Mouse (Mus musculus): ENCODE results near the gene Rev3l. TPM values are rescaled to one million over a fixed set of nuclear protein-coding genes. Genes with fewer than 3 reads are reported as not detected.

The Rev3l gene
- polyA plus RNA-seq, 1 experiment from 2014 or later, result 31.6 TPM

GRCm38 (mm10) chr10:39716936-39717335, 15.0 kb upstream of the Rev3l start:
- Histone ChIP-seq H3K4me2 (ENCODE audit: low read length) (no peak overlapping the region), H3K4me1 (ENCODE audit: control insufficient read depth, insufficient read depth, low read length) (no peaks in the 10 kb centered on the region), H3K27ac (ENCODE audit: low read depth, low read length) (no peak overlapping the region), H3K4me3 (ENCODE audit: low read depth, low read length) (no peak overlapping the region), H3K36me3 (ENCODE audit: control insufficient read depth, insufficient read depth, low read length) (no peaks in the 10 kb centered on the region), H3K9me3 (replicated peaks; ENCODE audit: control insufficient read depth, low read length) (no peaks in the 10 kb centered on the region), H3K9ac (ENCODE audit: low read length) (no peak overlapping the region), H3K27me3 (replicated peaks; ENCODE audit: control insufficient read depth, insufficient read depth, low read length) (no peaks in the 10 kb centered on the region)
- WGBS, result 85% methylated on average over 5 of the region's 5 CpGs
- ATAC-seq (no peak), DNase-seq (ENCODE audit: low spot score) (no peak)

GRCm38 (mm10) chr10:39730976-39731735, 762 bp upstream of the Rev3l start:
- Histone ChIP-seq H3K9me3 (replicated peaks; ENCODE audit: control insufficient read depth, low read length) (no peaks in the 10 kb centered on the region), H3K36me3 (ENCODE audit: control insufficient read depth, insufficient read depth, low read length) (no peaks in the 10 kb centered on the region), H3K9ac (ENCODE audit: low read length) (peak overlapping the region; percentile 96), H3K4me1 (ENCODE audit: control insufficient read depth, insufficient read depth, low read length) (peaks cover 15% of the 10 kb centered on the region; the same call in 1 of the 2 replicates), H3K27ac (ENCODE audit: low read depth, low read length) (peak overlapping the region; percentile 100), H3K27me3 (replicated peaks; ENCODE audit: control insufficient read depth, insufficient read depth, low read length) (no peaks in the 10 kb centered on the region), H3K4me3 (ENCODE audit: low read depth, low read length) (peak overlapping the region; percentile 87), H3K4me2 (ENCODE audit: low read length) (peak overlapping the region; percentile 71)
- ATAC-seq (peak; percentile 89), DNase-seq (ENCODE audit: low spot score) (peak; percentile 95)
- 1% methylated on average over 46 of the region's 66 CpGs for WGBS

GRCm38 (mm10) chr10:39732266-39733100, 565 bp downstream of the Rev3l start:
- ATAC-seq, result peak; percentile 63
- H3K27me3 ChIP-seq (replicated peaks; ENCODE audit: control insufficient read depth, insufficient read depth, low read length), result no peaks in the 10 kb centered on the region
- H3K9ac ChIP-seq (ENCODE audit: low read length), result peak overlapping the region; percentile 96
- H3K4me1 ChIP-seq (ENCODE audit: control insufficient read depth, insufficient read depth, low read length), result peaks cover 15% of the 10 kb centered on the region; the same call in 1 of the 2 replicates
- H3K4me2 ChIP-seq (ENCODE audit: low read length), result peak overlapping the region; percentile 70
- H3K36me3 ChIP-seq (ENCODE audit: control insufficient read depth, insufficient read depth, low read length), result no peaks in the 10 kb centered on the region
- under 1% methylated on average over 75 of the region's 105 CpGs for WGBS
- H3K9me3 ChIP-seq (replicated peaks; ENCODE audit: control insufficient read depth, low read length), result no peaks in the 10 kb centered on the region
- H3K27ac ChIP-seq (ENCODE audit: low read depth, low read length), result peak overlapping the region; percentile 100
- peak overlapping the region; percentile 87 for H3K4me3 ChIP-seq (ENCODE audit: low read depth, low read length)
- peak; percentile 86 for DNase-seq (ENCODE audit: low spot score)

- WGBS, result 0% methylated on average over 9 of the region's 9 CpGs
These were observed 1.1 kb downstream of the Rev3l start for GRCm38 (mm10) chr10:39733101-39733399.

GRCm38 (mm10) chr10:39733421-39733930, 1.6 kb downstream of the Rev3l start:
- Histone ChIP-seq H3K9ac (ENCODE audit: low read length) (peak overlapping the region; percentile 96), H3K4me3 (ENCODE audit: low read depth, low read length) (peak overlapping the region; percentile 87), H3K4me1 (ENCODE audit: control insufficient read depth, insufficient read depth, low read length) (peaks cover 15% of the 10 kb centered on the region; the same call in 1 of the 2 replicates), H3K36me3 (ENCODE audit: control insufficient read depth, insufficient read depth, low read length) (no peaks in the 10 kb centered on the region), H3K27me3 (replicated peaks; ENCODE audit: control insufficient read depth, insufficient read depth, low read length) (no peaks in the 10 kb centered on the region), H3K9me3 (replicated peaks; ENCODE audit: control insufficient read depth, low read length) (no peaks in the 10 kb centered on the region), H3K4me2 (ENCODE audit: low read length) (peak overlapping the region; percentile 70), H3K27ac (ENCODE audit: low read depth, low read length) (peak overlapping the region; percentile 100)
- DNase-seq (ENCODE audit: low spot score) (peak; percentile 42), ATAC-seq (no peak)
- WGBS, result 15% methylated on average over 10 of the region's 10 CpGs

More at GRCm38 (mm10) chr10:39733101-39733399, 1.1 kb downstream of the Rev3l start:
- Histone ChIP-seq H3K36me3 (ENCODE audit: control insufficient read depth, insufficient read depth, low read length) (no peaks in the 10 kb centered on the region), H3K4me2 (ENCODE audit: low read length) (peak overlapping the region; percentile 70), H3K9ac (ENCODE audit: low read length) (peak overlapping the region; percentile 96), H3K27ac (ENCODE audit: low read depth, low read length) (peak overlapping the region; percentile 100), H3K9me3 (replicated peaks; ENCODE audit: control insufficient read depth, low read length) (no peaks in the 10 kb centered on the region), H3K4me1 (ENCODE audit: control insufficient read depth, insufficient read depth, low read length) (peaks cover 15% of the 10 kb centered on the region; the same call in 1 of the 2 replicates), H3K27me3 (replicated peaks; ENCODE audit: control insufficient read depth, insufficient read depth, low read length) (no peaks in the 10 kb centered on the region), H3K4me3 (ENCODE audit: low read depth, low read length) (peak overlapping the region; percentile 87)
- ATAC-seq, result no peak
- peak; percentile 67 for DNase-seq (ENCODE audit: low spot score)

- WGBS, result 69% methylated on average over 4 of the region's 4 CpGs
- H3K27ac ChIP-seq (ENCODE audit: low read depth, low read length), result no peak overlapping the region
- H3K4me1 ChIP-seq (ENCODE audit: control insufficient read depth, insufficient read depth, low read length), result peaks cover 11% of the 10 kb centered on the region; the same call in 1 of the 2 replicates
- H3K36me3 ChIP-seq (ENCODE audit: control insufficient read depth, insufficient read depth, low read length), result no peaks in the 10 kb centered on the region
- no peaks in the 10 kb centered on the region for H3K9me3 ChIP-seq (replicated peaks; ENCODE audit: control insufficient read depth, low read length)
- H3K4me2 ChIP-seq (ENCODE audit: low read length), result no peak overlapping the region
- H3K4me3 ChIP-seq (ENCODE audit: low read depth, low read length), result no peak overlapping the region
- no peak for DNase-seq (ENCODE audit: low spot score)
- no peak overlapping the region for H3K9ac ChIP-seq (ENCODE audit: low read length)
- H3K27me3 ChIP-seq (replicated peaks; ENCODE audit: control insufficient read depth, insufficient read depth, low read length), result no peaks in the 10 kb centered on the region
- no peak for ATAC-seq
These were observed 4.3 kb downstream of the Rev3l start for GRCm38 (mm10) chr10:39736187-39736586.

- Histone ChIP-seq H3K4me2 (ENCODE audit: low read length) (no peak overlapping the region), H3K9ac (ENCODE audit: low read length) (no peak overlapping the region), H3K9me3 (replicated peaks; ENCODE audit: control insufficient read depth, low read length) (no peaks in the 10 kb centered on the region), H3K4me1 (ENCODE audit: control insufficient read depth, insufficient read depth, low read length) (no peaks in the 10 kb centered on the region), H3K4me3 (ENCODE audit: low read depth, low read length) (no peak overlapping the region), H3K27me3 (replicated peaks; ENCODE audit: control insufficient read depth, insufficient read depth, low read length) (no peaks in the 10 kb centered on the region), H3K36me3 (ENCODE audit: control insufficient read depth, insufficient read depth, low read length) (no peaks in the 10 kb centered on the region), H3K27ac (ENCODE audit: low read depth, low read length) (no peak overlapping the region)
- no peak for DNase-seq (ENCODE audit: low spot score)
- ATAC-seq, result no peak
- WGBS, result 82% methylated on average over 4 of the region's 4 CpGs
These were observed 10.1 kb downstream of the Rev3l start for GRCm38 (mm10) chr10:39742057-39742456.

GRCm38 (mm10) chr10:39764752-39765151, 32.8 kb downstream of the Rev3l start:
- Histone ChIP-seq H3K4me2 (ENCODE audit: low read length) (no peak overlapping the region), H3K27ac (ENCODE audit: low read depth, low read length) (no peak overlapping the region), H3K9me3 (replicated peaks; ENCODE audit: control insufficient read depth, low read length) (no peaks in the 10 kb centered on the region), H3K4me3 (ENCODE audit: low read depth, low read length) (no peak overlapping the region), H3K9ac (ENCODE audit: low read length) (no peak overlapping the region), H3K4me1 (ENCODE audit: control insufficient read depth, insufficient read depth, low read length) (no peaks in the 10 kb centered on the region), H3K27me3 (replicated peaks; ENCODE audit: control insufficient read depth, insufficient read depth, low read length) (no peaks in the 10 kb centered on the region), H3K36me3 (ENCODE audit: control insufficient read depth, insufficient read depth, low read length) (no peaks in the 10 kb centered on the region)
- DNase-seq (ENCODE audit: low spot score) (no peak), ATAC-seq (no peak)
- WGBS, result 93% methylated on average over 1 of the region's 1 CpGs
